Mouse (Mus musculus) forebrain, embryonic 16.5 days (tissue): ENCODE measurements around the gene Plpp2. TPM values are rescaled to one million over a fixed set of nuclear protein-coding genes. Genes with fewer than 3 reads are reported as not detected.

ENCODE experiments used
- ATAC-seq: fragments of 200-750 bp; cut with Nextera tagmentation; 2 replicates; pipeline ENCODE4 v1.8.0; 2017; ENCODE audit warnings: mild to moderate bottlenecking, moderate library complexity
- H3K27ac ChIP-seq: fragments of 300-500 bp; sonication (generic); 2 replicates; pipeline ENCODE4 v1.5.1; 2014; ENCODE audit warnings: low read length, control low read depth
- H3K27me3 ChIP-seq: fragments of 300-500 bp; sonication (generic); replicated peaks from 2 replicates; pipeline ENCODE4 v1.6.1; 2014; ENCODE audit warnings: low read length; ENCODE audit not compliant: control insufficient read depth, insufficient read depth
- H3K36me3 ChIP-seq: fragments of 300-500 bp; sonication (generic); 2 replicates; pipeline ENCODE4 v1.6.1; 2014; ENCODE audit not compliant: control insufficient read depth, insufficient read depth
- H3K4me1 ChIP-seq: fragments of 300-500 bp; sonication (generic); replicated peaks from 2 replicates; pipeline ENCODE4 v1.6.1; 2014; ENCODE audit warnings: low read length; ENCODE audit not compliant: control insufficient read depth, insufficient read depth
- H3K4me2 ChIP-seq: fragments of 300-500 bp; sonication (generic); 2 replicates; pipeline ENCODE4 v1.6.1; 2014; ENCODE audit warnings: mild to moderate bottlenecking, low read length, control low read depth
- H3K4me3 ChIP-seq: fragments of 300-500 bp; sonication (generic); replicated peaks from 2 replicates; pipeline ENCODE4 v1.5.1; 2014; ENCODE audit warnings: mild to moderate bottlenecking, low read length, control low read depth
- H3K9ac ChIP-seq: fragments of 300-500 bp; sonication (generic); replicated peaks from 2 replicates; pipeline ENCODE4 v1.6.1; 2014; ENCODE audit warnings: low read depth, low read length, control low read depth
- H3K9me3 ChIP-seq: fragments of 300-500 bp; sonication (generic); 2 replicates; pipeline ENCODE4 v1.6.1; 2016; ENCODE audit warnings: low read length; ENCODE audit not compliant: control insufficient read depth
- WGBS: fragments of 180-500 bp; shearing (Covaris S2); extraction: QIAGEN DNeasy Blood & Tissue Kit; methylation state at CpG from one replicate; pipeline ENCODE4 v1.1.7; 2014; 5-methylcytosine and 5-hydroxymethylcytosine counted together
- polyA plus RNA-seq: library from polyadenylated mRNA; unstranded; fragments of >200 nt; fragmentation: Nextera tagmentation; extraction: Ambion mirVana; gene quantifications from 2 replicates; pipeline ENCODE4 v1.2.1, GENCODE M21; 2015

The Plpp2 gene
- polyA plus RNA-seq, 1 experiment from 2014 or later: 11.6 TPM

DNA sequence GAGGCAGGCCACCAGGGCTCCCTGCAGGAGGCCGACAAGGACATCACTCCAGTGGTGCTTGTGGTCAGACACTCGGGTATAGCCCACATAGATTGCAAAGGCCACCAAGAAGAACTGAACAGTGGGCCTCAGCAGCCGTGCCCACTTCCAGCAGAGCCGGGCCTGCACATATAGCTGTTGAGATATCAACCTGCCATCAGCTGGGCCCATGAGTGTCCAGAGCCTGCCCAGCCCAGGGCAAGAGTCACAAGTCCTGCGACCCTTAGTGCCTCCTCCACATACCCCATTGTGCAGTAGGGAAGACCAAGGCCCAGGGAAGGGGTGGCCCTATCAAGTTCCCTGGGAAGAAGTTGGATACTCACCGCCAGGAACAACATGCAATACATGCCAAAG, 6.1 kb downstream of the Plpp2 start:
- Histone ChIP-seq H3K27ac (no peak overlapping the region), H3K4me2 (no peak overlapping the region), H3K4me1 (no peaks in the 10 kb centered on the region)

DNA sequence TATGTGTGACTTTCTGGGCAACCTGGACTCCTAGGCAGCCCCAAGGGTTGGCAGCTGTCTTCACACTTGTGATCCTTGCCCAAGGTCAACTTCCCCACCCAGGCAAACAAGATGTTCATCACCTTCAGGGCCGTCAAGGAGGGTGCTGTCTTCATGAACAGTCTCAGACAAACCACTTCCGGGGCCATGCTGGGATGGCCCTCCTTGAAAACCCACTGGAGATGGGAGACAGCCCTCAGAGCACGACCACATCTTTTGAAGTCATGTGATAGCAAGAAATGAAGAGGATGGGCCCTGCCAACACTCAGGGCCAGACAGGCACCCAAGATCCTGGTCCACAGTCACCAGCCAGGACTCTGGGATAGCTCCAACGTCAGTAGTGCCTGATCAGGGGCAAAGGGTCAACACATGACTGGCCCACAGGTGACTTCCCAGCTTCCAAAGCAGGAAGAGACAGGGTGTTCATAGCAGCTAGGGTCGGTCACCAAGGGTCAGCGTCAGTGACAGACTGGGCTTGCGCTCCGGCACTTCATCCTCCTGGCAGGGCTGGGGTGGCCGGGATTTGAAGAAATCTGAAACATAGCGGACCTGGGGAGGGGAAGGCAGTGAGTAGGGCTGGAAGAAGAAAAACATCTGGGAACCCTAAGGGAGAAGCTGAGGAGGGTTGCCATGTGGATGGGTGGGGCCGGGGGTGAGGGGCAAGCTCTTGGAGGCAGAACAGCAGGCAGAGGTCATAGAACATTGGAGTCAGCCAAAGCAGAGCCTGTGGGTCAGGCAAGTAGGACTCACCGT, 6.7 kb downstream of the Plpp2 start:
- Histone ChIP-seq H3K4me1 (no peaks in the 10 kb centered on the region), H3K9me3 (no peaks in the 10 kb centered on the region), H3K27me3 (no peaks in the 10 kb centered on the region), H3K9ac (no peak overlapping the region), H3K36me3 (no peaks in the 10 kb centered on the region), H3K4me2 (no peak overlapping the region), H3K4me3 (no peak overlapping the region), H3K27ac (no peak overlapping the region)
- no peak for ATAC-seq
- WGBS: 89% methylated on average over 12 of the region's 12 CpGs

More for the DNA sequence above, 6.1 kb downstream of the Plpp2 start:
- Histone ChIP-seq H3K36me3 (no peaks in the 10 kb centered on the region), H3K9ac (no peak overlapping the region), H3K9me3 (no peaks in the 10 kb centered on the region), H3K4me3 (no peak overlapping the region), H3K27me3 (no peaks in the 10 kb centered on the region)
- WGBS: 91% methylated on average over 6 of the region's 6 CpGs
- no peak for ATAC-seq

DNA sequence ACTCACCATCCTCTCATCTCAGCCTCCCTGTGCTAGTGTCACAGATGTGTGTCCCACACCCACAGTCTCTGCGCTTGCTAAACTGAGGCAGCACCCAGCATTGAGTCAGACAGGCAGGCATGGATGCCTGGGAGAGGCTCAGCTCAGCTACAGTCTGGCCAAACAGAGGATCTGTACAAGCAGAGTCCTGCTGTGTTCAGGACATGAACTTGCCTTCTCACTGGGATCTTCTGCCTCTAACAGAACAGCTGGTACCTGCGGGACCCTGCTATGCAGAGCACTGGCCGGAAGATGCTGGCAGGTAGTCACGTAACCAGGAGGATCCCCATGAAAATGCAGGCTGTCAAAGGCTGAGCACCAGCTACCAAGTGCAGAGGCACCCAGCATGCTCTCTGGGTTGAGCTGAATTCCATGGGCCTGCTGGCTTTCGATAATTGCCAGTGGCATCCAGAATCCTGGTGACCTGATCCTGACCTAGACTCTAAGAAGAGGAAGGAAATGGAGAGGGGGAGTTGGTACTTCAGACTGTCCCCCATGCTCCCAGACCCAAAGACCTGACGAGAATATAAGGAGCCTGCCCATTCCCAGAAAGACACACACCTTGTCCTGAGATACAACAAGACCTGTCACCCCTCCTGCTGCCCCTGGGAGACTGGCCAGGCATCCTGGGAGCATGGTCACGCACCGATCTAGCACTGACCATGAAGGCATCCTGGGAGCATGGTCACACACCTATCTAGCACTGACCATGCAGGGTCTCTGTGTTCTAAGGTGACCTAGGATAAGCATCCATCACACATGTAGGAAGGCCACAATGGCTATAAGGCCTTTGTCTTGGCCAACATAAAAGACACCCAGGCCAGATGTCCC, 7.9 kb downstream of the Plpp2 start:
- H3K9ac ChIP-seq: no peak overlapping the region
- H3K4me2 ChIP-seq: no peak overlapping the region
- no peaks in the 10 kb centered on the region for H3K4me1 ChIP-seq
- H3K9me3 ChIP-seq: no peaks in the 10 kb centered on the region
- H3K27ac ChIP-seq: no peak overlapping the region
- WGBS: 89% methylated on average over 8 of the region's 8 CpGs
- H3K27me3 ChIP-seq: no peaks in the 10 kb centered on the region
- H3K36me3 ChIP-seq: no peaks in the 10 kb centered on the region
- no peak for ATAC-seq
- no peak overlapping the region for H3K4me3 ChIP-seq

DNA sequence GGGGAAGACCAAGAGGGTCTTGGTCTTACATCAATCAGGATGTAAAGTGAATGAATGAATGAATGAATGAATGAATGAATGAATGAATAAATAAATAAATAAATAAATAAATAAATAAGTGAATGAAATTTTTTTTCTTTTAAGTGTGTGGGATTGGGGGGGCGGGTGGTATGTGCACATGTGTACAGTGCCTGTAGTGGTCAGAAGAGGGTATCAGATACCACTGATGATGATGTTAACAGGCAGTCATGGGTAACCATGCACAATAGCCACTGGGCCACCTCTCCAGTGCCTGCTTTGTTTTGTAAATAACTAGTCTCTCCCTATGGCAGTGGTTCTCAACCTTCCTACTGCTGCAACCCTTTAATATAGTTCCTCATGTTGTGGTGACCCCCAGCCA, 9.2 kb downstream of the Plpp2 start:
- Histone ChIP-seq H3K9me3 (no peaks in the 10 kb centered on the region), H3K4me1 (no peaks in the 10 kb centered on the region), H3K9ac (no peak overlapping the region), H3K36me3 (no peaks in the 10 kb centered on the region), H3K27ac (no peak overlapping the region), H3K4me2 (no peak overlapping the region), H3K4me3 (no peak overlapping the region), H3K27me3 (no peaks in the 10 kb centered on the region)
- ATAC-seq: no peak
- WGBS: 100% methylated on average over 1 of the region's 1 CpGs

DNA sequence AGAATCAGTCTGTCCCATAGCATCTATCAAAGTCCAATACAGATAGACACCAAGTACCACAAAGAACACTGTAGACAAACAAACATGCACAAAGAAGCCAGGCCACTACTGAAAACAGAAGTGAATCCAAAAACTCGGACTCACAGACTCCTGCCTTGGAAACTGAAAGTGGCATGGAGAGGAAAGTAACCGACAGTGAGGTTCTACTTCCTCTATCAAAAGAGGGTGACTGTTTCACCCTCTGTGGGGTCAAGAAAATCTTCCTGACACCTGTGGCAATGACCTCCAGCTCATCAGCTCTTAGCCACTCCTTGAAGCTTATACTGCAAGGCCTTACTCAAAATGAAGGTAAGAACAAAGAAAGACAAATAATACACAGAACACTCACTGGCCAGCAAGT, 26.9 kb downstream of the Plpp2 start:
- Histone ChIP-seq H3K27me3 (no peaks in the 10 kb centered on the region), H3K27ac (no peak overlapping the region), H3K4me3 (no peak overlapping the region), H3K9me3 (no peaks in the 10 kb centered on the region), H3K4me2 (no peak overlapping the region), H3K4me1 (no peaks in the 10 kb centered on the region), H3K36me3 (no peaks in the 10 kb centered on the region), H3K9ac (no peak overlapping the region)
- 80% methylated on average over 2 of the region's 2 CpGs for WGBS
- ATAC-seq: no peak

DNA sequence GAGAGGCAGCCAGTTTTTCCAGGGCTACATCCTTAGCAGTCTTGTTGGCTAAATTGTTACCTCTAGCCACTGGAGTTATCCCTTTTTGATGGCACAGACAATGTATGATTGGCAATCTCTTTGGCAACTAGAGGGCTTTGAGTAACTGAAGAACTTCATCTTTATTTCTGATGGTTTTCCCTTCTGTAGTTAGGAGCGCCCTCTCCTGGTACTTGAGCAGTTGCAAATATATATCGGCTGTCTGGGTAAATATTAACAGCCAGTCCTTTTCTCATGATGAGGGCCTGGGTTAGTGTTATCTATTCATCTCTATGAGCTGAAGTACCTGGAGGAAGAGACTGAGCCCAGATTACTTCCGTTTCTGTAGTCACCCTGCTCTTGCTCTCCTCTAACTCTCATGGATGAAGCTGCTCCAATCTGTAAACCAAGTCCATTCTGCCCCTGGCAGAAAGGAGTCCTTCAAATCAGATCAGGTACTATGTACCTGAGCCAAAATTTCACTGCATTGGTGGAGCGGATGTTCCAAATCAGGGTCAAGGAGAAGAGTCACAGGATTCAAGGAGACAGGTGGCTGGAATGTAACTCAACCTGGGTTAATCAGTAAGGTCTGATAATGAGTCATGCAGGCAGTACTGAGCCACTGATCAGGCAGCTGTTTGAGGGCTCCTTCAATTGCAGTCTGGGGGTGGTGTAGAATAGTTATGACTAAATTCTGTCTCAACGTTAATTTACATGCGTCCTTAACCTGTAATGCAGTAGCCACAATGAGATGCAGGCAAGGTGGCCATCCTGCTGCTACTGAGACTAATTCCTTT, 30.6 kb downstream of the Plpp2 start:
- H3K9ac ChIP-seq: no peak overlapping the region
- 65% methylated on average over 6 of the region's 6 CpGs for WGBS
- no peaks in the 10 kb centered on the region for H3K36me3 ChIP-seq
- no peaks in the 10 kb centered on the region for H3K4me1 ChIP-seq
- no peak overlapping the region for H3K4me3 ChIP-seq
- H3K27me3 ChIP-seq: no peaks in the 10 kb centered on the region
- H3K27ac ChIP-seq: no peak overlapping the region
- ATAC-seq: no peak
- no peak overlapping the region for H3K4me2 ChIP-seq
- no peaks in the 10 kb centered on the region for H3K9me3 ChIP-seq

DNA sequence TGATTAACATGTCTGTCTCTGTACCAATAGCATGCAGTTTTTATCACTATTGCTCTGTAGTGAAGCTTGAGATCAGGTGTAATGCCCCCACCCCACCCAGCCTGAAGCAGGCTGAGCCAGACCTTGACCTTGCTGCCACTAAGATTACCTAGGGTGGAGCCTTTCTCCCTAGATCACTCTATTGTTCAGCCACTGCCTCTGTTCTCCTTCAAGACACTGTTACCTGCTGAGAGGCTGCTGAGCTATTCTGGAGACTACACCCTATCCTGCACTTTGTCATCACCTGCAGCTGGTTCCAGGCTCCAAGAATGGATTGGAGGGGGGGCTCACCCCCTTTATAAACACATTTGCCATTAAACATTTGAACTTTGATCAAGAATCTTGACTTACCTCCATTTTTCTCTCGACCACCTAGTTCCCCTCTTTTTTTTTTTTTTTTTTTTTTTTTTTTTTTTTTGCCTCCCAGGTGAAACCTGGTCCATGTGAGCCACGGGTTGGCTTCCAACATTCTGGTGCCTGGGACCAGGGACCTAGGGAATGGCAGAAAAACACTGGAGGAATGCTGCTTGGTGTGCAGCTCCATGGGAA, 36.8 kb downstream of the Plpp2 start:
- no peaks in the 10 kb centered on the region for H3K27me3 ChIP-seq
- no peaks in the 10 kb centered on the region for H3K36me3 ChIP-seq
- H3K4me2 ChIP-seq: no peak overlapping the region
- no peak overlapping the region for H3K9ac ChIP-seq
- ATAC-seq: no peak
- no peaks in the 10 kb centered on the region for H3K9me3 ChIP-seq
- no peak overlapping the region for H3K27ac ChIP-seq
- WGBS: 51% methylated on average over 2 of the region's 2 CpGs
- no peaks in the 10 kb centered on the region for H3K4me1 ChIP-seq
- H3K4me3 ChIP-seq: no peak overlapping the region

DNA sequence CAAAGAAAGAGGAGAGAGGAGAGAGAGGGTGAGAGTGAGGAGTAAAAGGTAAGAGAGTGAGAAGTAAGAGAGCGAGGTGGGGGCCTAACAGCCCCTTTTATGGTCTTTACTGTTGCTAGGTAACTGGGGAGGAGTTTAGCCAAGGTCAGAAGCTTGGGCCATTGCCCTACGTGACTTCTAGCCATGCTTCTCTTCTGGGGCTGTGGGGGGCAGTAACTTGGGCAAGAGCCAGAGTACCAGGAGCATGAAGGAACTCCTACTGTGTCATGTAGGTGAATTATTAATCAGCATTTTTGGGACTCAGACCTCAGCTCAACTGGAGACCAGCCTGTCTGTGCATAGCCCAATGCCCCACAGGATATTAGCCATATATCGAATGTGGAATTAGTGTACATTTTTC, 37.7 kb downstream of the Plpp2 start:
- no peaks in the 10 kb centered on the region for H3K9me3 ChIP-seq
- WGBS: 54% methylated on average over 3 of the region's 3 CpGs
- no peak overlapping the region for H3K27ac ChIP-seq
- no peak overlapping the region for H3K9ac ChIP-seq
- no peak overlapping the region for H3K4me3 ChIP-seq
- H3K36me3 ChIP-seq: no peaks in the 10 kb centered on the region
- ATAC-seq: no peak
- H3K4me1 ChIP-seq: no peaks in the 10 kb centered on the region
- H3K4me2 ChIP-seq: no peak overlapping the region
- no peaks in the 10 kb centered on the region for H3K27me3 ChIP-seq
